Mouse (Mus musculus) myocyte (in vitro differentiated cells): ENCODE data around the gene Gatad1. TPM values are rescaled to one million over a fixed set of nuclear protein-coding genes. Genes with fewer than 3 reads are reported as not detected.

Experiments used
- H3K27me3 ChIP-seq: one replicate; pipeline ENCODE4 v1.6.1; 2011; ENCODE audit not compliant: control insufficient read depth, insufficient read depth, insufficient read length
- H3K36me3 ChIP-seq: one replicate; pipeline ENCODE4 v1.6.1; 2011; ENCODE audit not compliant: control insufficient read depth, insufficient read depth
- H3K4me2 ChIP-seq: one replicate; pipeline ENCODE4 v1.6.1; 2011; ENCODE audit warnings: low read depth, control low read depth
- H3K4me3 ChIP-seq: one replicate; pipeline ENCODE4 v1.5.1; 2011; ENCODE audit warnings: mild to moderate bottlenecking, control low read depth, moderate library complexity
- H3K79me2 ChIP-seq: one replicate; pipeline ENCODE4 v1.6.1; 2011; ENCODE audit not compliant: control insufficient read depth, insufficient read depth
- H3ac ChIP-seq: one replicate; pipeline ENCODE4 v1.6.1; 2011; ENCODE audit not compliant: control insufficient read depth, insufficient read length
- CEBPB ChIP-seq: IDR thresholded peaks from 2 replicates; pipeline ENCODE4 v1.6.1; 2011; ENCODE audit warnings: mild to moderate bottlenecking, moderate library complexity; ENCODE audit not compliant: poor library complexity, insufficient read depth, severe bottlenecking
- E2F4 ChIP-seq: IDR thresholded peaks from one replicate; pipeline ENCODE4 v1.6.1; 2011; ENCODE audit warnings: mild to moderate bottlenecking, control low read depth, moderate library complexity; ENCODE audit not compliant: insufficient read depth
- MAX ChIP-seq: IDR thresholded peaks from one replicate; pipeline ENCODE4 v1.6.1; 2011; ENCODE audit warnings: low read depth, mild to moderate bottlenecking, control low read depth
- MYOD1 ChIP-seq, 3 experiments: IDR thresholded peaks; one replicate each; pipeline ENCODE4 v1.6.1; 2011; ENCODE audit warnings: control low read depth in 2 of 3, low read depth in 2 of 3, mild to moderate bottlenecking in 2 of 3, moderate library complexity in 1 of 3; ENCODE audit not compliant: insufficient read length in 2 of 3, control insufficient read depth in 1 of 3
- MYOG ChIP-seq, 3 experiments: IDR thresholded peaks; one replicate each; pipeline ENCODE4 v1.6.1; 2011; ENCODE audit warnings: control low read depth in 2 of 3, low read depth in 2 of 3, mild to moderate bottlenecking in 2 of 3; ENCODE audit not compliant: insufficient read length in 2 of 3, control insufficient read depth in 1 of 3, insufficient read depth in 1 of 3
- POLR2A ChIP-seq: IDR thresholded peaks from one replicate; pipeline ENCODE4 v1.6.1; 2011; ENCODE audit warnings: low read depth, mild to moderate bottlenecking, control low read depth, moderate library complexity; ENCODE audit not compliant: insufficient read length
- POLR2AphosphoS2 ChIP-seq: IDR thresholded peaks from one replicate; pipeline ENCODE4 v1.6.1; 2011; ENCODE audit warnings: low read depth, control low read depth; ENCODE audit not compliant: insufficient read length
- REST ChIP-seq: IDR thresholded peaks from one replicate; pipeline ENCODE4 v1.6.1; 2011; ENCODE audit warnings: mild to moderate bottlenecking, control low read depth, moderate library complexity; ENCODE audit not compliant: insufficient read depth, insufficient read length
- SRF ChIP-seq: IDR thresholded peaks from one replicate; pipeline ENCODE4 v1.6.1; 2011; ENCODE audit warnings: low read depth; ENCODE audit not compliant: control insufficient read depth, insufficient read length
- TCF12 ChIP-seq: IDR thresholded peaks from one replicate; pipeline ENCODE4 v1.6.1; 2011; ENCODE audit warnings: mild to moderate bottlenecking, control low read depth; ENCODE audit not compliant: poor library complexity, insufficient read depth, severe bottlenecking
- TCF3 ChIP-seq: IDR thresholded peaks from one replicate; pipeline ENCODE4 v1.6.1; 2011; ENCODE audit warnings: low read depth, control low read depth; ENCODE audit not compliant: insufficient read length
- USF1 ChIP-seq: IDR thresholded peaks from one replicate; pipeline ENCODE4 v1.6.1; 2011; ENCODE audit warnings: low read depth, mild to moderate bottlenecking, control low read depth, moderate library complexity
- polyA plus RNA-seq: library from polyadenylated mRNA; unstranded; fragments of >200 nt; fragmentation: generic; extraction: Trizol; gene quantifications from one replicate; pipeline ENCODE4 v1.2.1, GENCODE M21; 2012; ENCODE audit warnings: missing spikeins

Gatad1 gene
- polyA plus RNA-seq, 1 experiment: 89.9 TPM

DNA sequence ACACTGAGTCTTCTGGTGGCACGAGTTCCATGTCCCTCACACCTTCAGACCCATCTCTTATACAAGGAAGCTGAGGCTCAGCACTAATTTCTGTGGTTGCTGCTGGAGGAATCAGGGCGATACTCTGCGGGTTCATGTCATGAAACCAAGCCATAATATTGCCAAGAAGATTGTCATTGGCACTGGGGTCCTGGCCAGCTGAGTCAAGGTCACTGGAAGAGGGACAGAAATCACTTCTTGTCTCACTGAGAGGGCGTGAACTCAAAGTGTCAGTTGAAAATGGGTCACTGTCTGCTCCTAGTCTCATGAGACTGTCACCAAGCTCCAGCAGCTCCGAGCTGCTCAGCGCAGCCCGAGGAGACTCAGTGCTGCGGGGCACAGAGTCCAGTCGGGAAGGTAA is 36.0 kb upstream of the Gatad1 start:
- Histone ChIP-seq H3ac (no peak overlapping the region), H3K36me3 (peaks cover 24% of the 10 kb centered on the region), H3K4me2 (no peak overlapping the region), H3K27me3 (no peaks in the 10 kb centered on the region), H3K79me2 (no peaks in the 10 kb centered on the region), H3K4me3 (no peak overlapping the region)
- TF ChIP-seq MYOG (IDR thresholded peaks at IDR 0.05; ENCODE audit: control insufficient read depth in 1 of 3, insufficient read depth in 1 of 3, insufficient read length in 2 of 3, low read depth in 2 of 3) (no peak), POLR2A (no peak)

DNA sequence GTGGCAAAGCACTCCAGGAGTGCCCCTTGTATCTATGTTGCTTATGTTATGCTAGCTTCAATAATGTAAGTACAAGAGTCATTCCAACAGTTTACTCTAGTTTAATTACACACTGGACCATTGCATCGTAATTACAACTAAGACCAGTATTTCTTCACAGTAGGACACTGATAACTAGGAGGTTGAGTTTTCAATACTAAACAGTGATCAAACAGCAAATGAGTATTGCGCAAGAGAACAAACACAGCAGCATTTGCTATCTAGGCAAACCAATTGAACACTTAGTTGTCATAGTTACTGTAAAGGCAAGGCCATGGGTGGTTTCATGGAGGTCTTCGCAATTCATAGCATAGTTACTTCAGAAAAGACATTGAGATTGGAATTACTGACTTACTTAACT is 34.3 kb upstream of the Gatad1 start:
- peaks cover 19% of the 10 kb centered on the region for H3K36me3 ChIP-seq
- no peak overlapping the region for H3K4me2 ChIP-seq
- no peaks in the 10 kb centered on the region for H3K27me3 ChIP-seq
- no peak for TF ChIP-seq MAX
- no peak for TF ChIP-seq TCF12
- 0 out of 2 replicates have a peak, but pooled peaks have one; percentile 28 for TF ChIP-seq CEBPB
- H3ac ChIP-seq: no peak overlapping the region
- H3K4me3 ChIP-seq: no peak overlapping the region
- H3K79me2 ChIP-seq: no peaks in the 10 kb centered on the region

DNA sequence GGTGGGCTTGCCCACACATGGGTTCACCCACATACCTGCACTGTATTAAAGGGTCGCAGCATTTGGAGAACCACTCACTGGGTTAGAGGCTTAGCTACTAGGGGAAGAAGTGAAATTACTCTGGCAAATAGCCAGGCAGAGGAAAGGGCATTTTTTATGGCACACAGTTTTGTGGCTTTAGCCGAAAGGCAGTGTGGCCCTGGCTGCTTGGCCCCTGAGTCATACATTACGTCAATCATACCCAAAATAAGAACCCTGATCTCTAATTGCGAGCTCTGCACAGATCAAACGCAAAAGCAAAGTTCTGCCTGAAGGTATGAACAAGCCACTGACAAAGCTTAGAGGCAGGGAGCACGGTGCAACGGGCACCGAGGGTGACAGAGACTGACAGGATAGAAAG is 31.3 kb upstream of the Gatad1 start:
- Histone ChIP-seq H3K79me2 (no peaks in the 10 kb centered on the region), H3K4me3 (no peak overlapping the region), H3ac (no peak overlapping the region), H3K4me2 (no peak overlapping the region), H3K36me3 (peaks cover 14% of the 10 kb centered on the region), H3K27me3 (no peaks in the 10 kb centered on the region)
- TF ChIP-seq POLR2A (no peak), E2F4 (no peak), MYOG (IDR thresholded peaks at IDR 0.05; ENCODE audit: control insufficient read depth in 1 of 3, insufficient read depth in 1 of 3, insufficient read length in 2 of 3, low read depth in 2 of 3) (no peak), CEBPB (no peak), REST (no peak), MYOD1 (IDR thresholded peaks at IDR 0.05; ENCODE audit: control insufficient read depth in 1 of 3, insufficient read length in 2 of 3, low read depth in 2 of 3) (no peak), TCF3 (no peak), USF1 (no peak), POLR2AphosphoS2 (no peak), SRF (no peak), MAX (no peak), TCF12 (no peak)

DNA sequence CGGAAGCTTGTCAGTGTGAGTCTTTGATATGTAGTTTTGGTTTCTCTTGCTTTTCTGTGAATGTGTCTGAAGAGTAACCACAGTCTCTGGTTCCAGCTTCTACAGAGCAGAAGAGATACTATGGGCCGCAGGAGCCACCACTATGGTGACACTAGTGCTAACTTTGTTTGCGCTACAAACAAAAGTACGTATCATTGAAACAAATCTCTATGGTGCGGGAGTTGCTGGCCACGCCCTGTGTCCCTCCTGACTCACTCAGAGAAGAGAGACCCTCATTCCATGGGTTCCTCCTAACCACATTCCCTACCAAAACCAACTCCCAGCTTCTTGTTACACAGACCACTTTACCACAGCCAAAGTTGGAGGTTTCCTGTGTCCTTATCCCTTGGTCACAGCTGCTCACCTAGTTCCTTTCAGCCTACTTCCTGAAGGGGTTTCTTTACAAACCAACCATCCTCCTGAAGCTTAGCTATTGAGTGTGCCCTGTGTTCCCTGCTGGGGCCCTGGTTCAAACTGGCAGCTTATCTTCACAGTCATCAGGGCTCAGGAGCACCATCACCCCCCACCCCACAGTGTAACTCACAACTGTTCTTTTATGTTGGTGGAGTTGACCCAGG is 13.1 kb upstream of the Gatad1 start:
- H3K4me3 ChIP-seq: no peak overlapping the region
- TF ChIP-seq MYOD1 (IDR thresholded peaks at IDR 0.05; ENCODE audit: control insufficient read depth in 1 of 3, insufficient read length in 2 of 3, low read depth in 2 of 3) (peak in 1 of 3 experiments; percentile 6), TCF12 (no peak), POLR2A (no peak)
- H3K36me3 ChIP-seq: no peaks in the 10 kb centered on the region
- no peak overlapping the region for H3ac ChIP-seq
- H3K27me3 ChIP-seq: no peaks in the 10 kb centered on the region
- H3K4me2 ChIP-seq: no peak overlapping the region
- no peaks in the 10 kb centered on the region for H3K79me2 ChIP-seq

DNA sequence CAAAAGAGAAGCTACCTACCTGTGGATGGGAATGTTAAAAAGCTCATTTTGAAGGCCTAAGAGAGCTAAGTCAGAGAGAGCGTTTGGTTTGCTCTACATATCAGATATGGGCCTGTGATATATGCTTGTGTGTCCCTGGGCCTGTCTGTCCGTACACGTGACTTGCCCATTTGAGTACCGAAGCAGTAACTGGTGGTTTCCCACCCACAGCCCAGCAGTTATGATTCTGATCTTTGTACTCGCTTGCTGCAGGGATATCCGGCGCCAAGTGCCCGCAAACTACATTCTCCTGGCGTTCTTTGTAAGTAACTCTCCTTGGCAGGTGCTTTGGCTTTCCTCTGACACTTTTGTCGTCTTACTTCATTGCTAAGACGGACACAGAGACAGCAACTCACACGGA is 9.6 kb upstream of the Gatad1 start:
- no peak overlapping the region for H3ac ChIP-seq
- H3K36me3 ChIP-seq: no peaks in the 10 kb centered on the region
- no peak overlapping the region for H3K4me2 ChIP-seq
- H3K4me3 ChIP-seq: no peak overlapping the region
- H3K27me3 ChIP-seq: no peaks in the 10 kb centered on the region
- TF ChIP-seq CEBPB: no peak
- no peak for TF ChIP-seq MYOD1 (IDR thresholded peaks at IDR 0.05; ENCODE audit: control insufficient read depth in 1 of 3, insufficient read length in 2 of 3, low read depth in 2 of 3)
- TF ChIP-seq E2F4: no peak
- no peak for TF ChIP-seq POLR2AphosphoS2
- TF ChIP-seq TCF3: no peak
- TF ChIP-seq REST: no peak
- TF ChIP-seq POLR2A: no peak
- no peak for TF ChIP-seq MYOG (IDR thresholded peaks at IDR 0.05; ENCODE audit: control insufficient read depth in 1 of 3, insufficient read depth in 1 of 3, insufficient read length in 2 of 3, low read depth in 2 of 3)
- no peak for TF ChIP-seq USF1
- no peak for TF ChIP-seq MAX
- no peak for TF ChIP-seq TCF12
- TF ChIP-seq SRF: no peak
- H3K79me2 ChIP-seq: no peaks in the 10 kb centered on the region
